Mouse (Mus musculus): ENCODE results near the gene Sidt2. TPM values are rescaled to one million over a fixed set of nuclear protein-coding genes. Genes with fewer than 3 reads are reported as not detected.
A peak's percentile ranks its signal among the peaks of the same experiment; 100 is the strongest.

Sidt2 gene
- polyA plus RNA-seq, 1 experiment: 9.5 TPM

DNA sequence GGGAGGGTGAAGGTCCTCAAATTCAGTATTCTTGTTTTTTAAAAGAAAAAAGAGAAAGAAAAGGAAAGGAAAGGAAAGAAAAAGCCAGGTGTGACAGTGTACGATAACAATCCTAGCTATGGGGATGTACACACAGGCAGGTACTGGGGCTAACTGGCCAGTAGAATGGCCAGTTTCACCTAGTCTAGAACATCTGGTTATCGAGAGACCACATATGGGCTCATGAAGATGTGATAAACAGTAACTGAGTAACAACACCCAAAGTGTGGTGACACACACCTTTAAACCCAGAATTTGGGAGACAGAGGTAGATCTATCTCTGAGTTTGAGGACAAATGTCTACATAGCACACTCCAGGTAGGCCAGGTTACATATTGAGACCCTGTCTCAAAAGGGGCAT lies 24.7 kb upstream of the Sidt2 start:
- no peak overlapping the region for H3K4me3 ChIP-seq (replicated peaks)
- TF ChIP-seq GATA1 (IDR thresholded peaks at IDR 0.05; ENCODE audit: borderline replicate concordance, low read length): no peak
- no peak for TF ChIP-seq FLI1 (IDR thresholded peaks at IDR 0.05; ENCODE audit: low read length)
- H3K36me3 ChIP-seq (replicated peaks; ENCODE audit: low read length): peaks cover 64% of the 10 kb centered on the region
- H3K4me1 ChIP-seq: peaks cover 64% of the 10 kb centered on the region
- no peaks in the 10 kb centered on the region for H3K9me3 ChIP-seq
- H3K27me3 ChIP-seq (replicated peaks): no peaks in the 10 kb centered on the region

- no peak overlapping the region for H3K4me3 ChIP-seq (replicated peaks)
- H3K36me3 ChIP-seq (replicated peaks; ENCODE audit: low read length): peaks cover 84% of the 10 kb centered on the region
- TF ChIP-seq FLI1 (IDR thresholded peaks at IDR 0.05; ENCODE audit: low read length) (no peak), GATA1 (IDR thresholded peaks at IDR 0.05; ENCODE audit: borderline replicate concordance, low read length) (no peak)
- H3K4me1 ChIP-seq: peaks cover 44% of the 10 kb centered on the region
- no peaks in the 10 kb centered on the region for H3K27me3 ChIP-seq (replicated peaks)
- no peaks in the 10 kb centered on the region for H3K9me3 ChIP-seq
Observed at GRCm38 (mm10) chr9:45976884-45977283, 21.8 kb upstream of the Sidt2 start.

DNA sequence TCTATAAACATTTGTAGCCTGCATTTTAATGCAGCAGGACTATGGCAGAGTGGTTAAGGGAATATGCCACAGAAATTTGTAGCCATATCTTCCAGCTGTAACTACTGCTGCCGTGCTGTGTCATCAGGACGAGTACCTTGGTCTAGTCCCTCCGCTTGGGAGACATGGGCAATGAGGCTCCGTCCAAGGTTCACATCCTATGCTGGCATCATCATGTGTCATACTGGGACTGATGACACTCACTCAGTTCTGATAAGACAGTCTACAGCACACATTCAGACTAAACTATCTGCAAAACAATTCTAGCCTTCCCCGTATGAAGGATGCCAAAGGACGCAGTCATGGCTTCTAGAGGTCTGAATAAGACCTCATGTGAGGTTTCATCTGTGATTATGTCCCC lies 8.5 kb upstream of the Sidt2 start:
- H3K9me3 ChIP-seq: no peaks in the 10 kb centered on the region
- peaks cover 92% of the 10 kb centered on the region for H3K36me3 ChIP-seq (replicated peaks; ENCODE audit: low read length)
- TF ChIP-seq GATA1 (IDR thresholded peaks at IDR 0.05; ENCODE audit: borderline replicate concordance, low read length) (no peak), FLI1 (IDR thresholded peaks at IDR 0.05; ENCODE audit: low read length) (no peak)
- H3K4me3 ChIP-seq (replicated peaks): no peak overlapping the region
- no peaks in the 10 kb centered on the region for H3K27me3 ChIP-seq (replicated peaks)
- H3K4me1 ChIP-seq: peaks cover 20% of the 10 kb centered on the region

GRCm38 (mm10) chr9:45961855-45962254 lies 6.8 kb upstream of the Sidt2 start:
- H3K9me3 ChIP-seq: no peaks in the 10 kb centered on the region
- H3K4me3 ChIP-seq (replicated peaks): no peak overlapping the region
- TF ChIP-seq GATA1 (IDR thresholded peaks at IDR 0.05; ENCODE audit: borderline replicate concordance, low read length) (no peak), FLI1 (IDR thresholded peaks at IDR 0.05; ENCODE audit: low read length) (no peak)
- H3K36me3 ChIP-seq (replicated peaks; ENCODE audit: low read length): peaks cover 76% of the 10 kb centered on the region
- H3K4me1 ChIP-seq: peaks cover 20% of the 10 kb centered on the region
- H3K27me3 ChIP-seq (replicated peaks): no peaks in the 10 kb centered on the region

- no peaks in the 10 kb centered on the region for H3K9me3 ChIP-seq
- peaks cover 54% of the 10 kb centered on the region for H3K36me3 ChIP-seq (replicated peaks; ENCODE audit: low read length)
- TF ChIP-seq GATA1 (IDR thresholded peaks at IDR 0.05; ENCODE audit: borderline replicate concordance, low read length) (no peak), FLI1 (IDR thresholded peaks at IDR 0.05; ENCODE audit: low read length) (no peak)
- no peak overlapping the region for H3K4me3 ChIP-seq (replicated peaks)
- H3K4me1 ChIP-seq: peaks cover 35% of the 10 kb centered on the region
- H3K27me3 ChIP-seq (replicated peaks): no peaks in the 10 kb centered on the region
Observed at GRCm38 (mm10) chr9:45959661-45960060, 4.6 kb upstream of the Sidt2 start.

DNA sequence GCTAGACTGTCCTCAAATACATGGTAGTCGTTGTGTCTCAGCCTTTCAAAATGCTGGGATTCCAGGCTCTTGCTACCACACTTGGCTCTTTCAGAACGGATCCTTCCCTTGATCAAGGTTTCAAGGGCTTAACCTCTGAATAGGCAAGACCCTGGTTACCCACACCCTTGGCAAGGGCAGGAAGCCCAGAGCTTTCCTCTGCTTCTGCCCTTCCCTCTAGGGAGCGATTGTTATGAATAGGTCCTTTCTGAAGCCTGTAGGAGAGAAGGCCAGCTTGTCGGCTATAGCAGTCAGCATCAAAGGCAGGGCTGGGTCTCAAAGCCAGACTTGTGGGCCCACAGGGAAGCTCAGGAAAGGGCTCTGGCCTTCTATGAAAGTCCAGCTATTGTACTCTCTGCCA lies 3.8 kb upstream of the Sidt2 start:
- no peak for TF ChIP-seq FLI1 (IDR thresholded peaks at IDR 0.05; ENCODE audit: low read length)
- TF ChIP-seq GATA1 (IDR thresholded peaks at IDR 0.05; ENCODE audit: borderline replicate concordance, low read length): no peak
- Histone ChIP-seq H3K27me3 (replicated peaks) (no peaks in the 10 kb centered on the region), H3K4me1 (peaks cover 41% of the 10 kb centered on the region), H3K4me3 (replicated peaks) (no peak overlapping the region), H3K9me3 (no peaks in the 10 kb centered on the region), H3K36me3 (replicated peaks; ENCODE audit: low read length) (peaks cover 46% of the 10 kb centered on the region)

DNA sequence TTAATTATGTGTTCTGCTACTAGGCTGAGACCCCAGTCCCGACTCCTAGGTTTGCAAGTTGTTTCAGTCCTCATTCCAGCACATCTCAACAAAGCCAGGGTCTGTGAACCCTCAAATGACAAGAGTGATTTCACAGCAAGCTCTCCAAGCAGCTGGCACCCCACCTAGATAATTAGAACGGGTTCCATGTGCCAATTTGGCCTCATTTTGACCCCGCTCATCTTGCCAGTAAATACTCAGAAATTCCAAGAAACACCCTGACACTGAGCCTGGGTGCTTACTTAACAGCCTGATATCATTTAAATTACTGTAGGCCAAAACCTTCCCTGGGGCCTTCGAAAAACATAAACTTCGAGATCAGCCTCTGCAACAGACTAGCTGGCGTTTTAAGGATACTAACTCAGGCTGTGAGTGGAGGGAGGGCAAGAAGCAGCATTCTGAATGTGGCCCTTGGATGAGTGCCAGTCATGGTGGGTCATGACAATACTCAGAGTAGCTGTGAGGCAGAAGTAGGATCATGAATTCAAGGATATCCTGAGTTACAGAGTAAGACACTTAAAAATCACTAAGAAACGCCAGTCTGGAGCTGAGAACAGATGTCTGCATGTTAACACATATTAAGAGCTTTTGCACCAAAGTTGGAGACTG lies 3.1 kb upstream of the Sidt2 start:
- H3K4me1 ChIP-seq: peaks cover 44% of the 10 kb centered on the region
- no peaks in the 10 kb centered on the region for H3K27me3 ChIP-seq (replicated peaks)
- no peaks in the 10 kb centered on the region for H3K9me3 ChIP-seq
- no peak for TF ChIP-seq FLI1 (IDR thresholded peaks at IDR 0.05; ENCODE audit: low read length)
- no peak for TF ChIP-seq GATA1 (IDR thresholded peaks at IDR 0.05; ENCODE audit: borderline replicate concordance, low read length)
- no peak overlapping the region for H3K4me3 ChIP-seq (replicated peaks)
- peaks cover 44% of the 10 kb centered on the region for H3K36me3 ChIP-seq (replicated peaks; ENCODE audit: low read length)

GRCm38 (mm10) chr9:45954294-45955106 lies 558 bp downstream of the Sidt2 start:
- Histone ChIP-seq H3K4me1 (peaks cover 32% of the 10 kb centered on the region), H3K9me3 (no peaks in the 10 kb centered on the region), H3K27me3 (replicated peaks) (no peaks in the 10 kb centered on the region), H3K36me3 (replicated peaks; ENCODE audit: low read length) (peaks cover 45% of the 10 kb centered on the region), H3K4me3 (replicated peaks) (peak overlapping the region; percentile 99)
- TF ChIP-seq FLI1 (IDR thresholded peaks at IDR 0.05; ENCODE audit: low read length) (no peak), GATA1 (IDR thresholded peaks at IDR 0.05; ENCODE audit: borderline replicate concordance, low read length) (no peak)

DNA sequence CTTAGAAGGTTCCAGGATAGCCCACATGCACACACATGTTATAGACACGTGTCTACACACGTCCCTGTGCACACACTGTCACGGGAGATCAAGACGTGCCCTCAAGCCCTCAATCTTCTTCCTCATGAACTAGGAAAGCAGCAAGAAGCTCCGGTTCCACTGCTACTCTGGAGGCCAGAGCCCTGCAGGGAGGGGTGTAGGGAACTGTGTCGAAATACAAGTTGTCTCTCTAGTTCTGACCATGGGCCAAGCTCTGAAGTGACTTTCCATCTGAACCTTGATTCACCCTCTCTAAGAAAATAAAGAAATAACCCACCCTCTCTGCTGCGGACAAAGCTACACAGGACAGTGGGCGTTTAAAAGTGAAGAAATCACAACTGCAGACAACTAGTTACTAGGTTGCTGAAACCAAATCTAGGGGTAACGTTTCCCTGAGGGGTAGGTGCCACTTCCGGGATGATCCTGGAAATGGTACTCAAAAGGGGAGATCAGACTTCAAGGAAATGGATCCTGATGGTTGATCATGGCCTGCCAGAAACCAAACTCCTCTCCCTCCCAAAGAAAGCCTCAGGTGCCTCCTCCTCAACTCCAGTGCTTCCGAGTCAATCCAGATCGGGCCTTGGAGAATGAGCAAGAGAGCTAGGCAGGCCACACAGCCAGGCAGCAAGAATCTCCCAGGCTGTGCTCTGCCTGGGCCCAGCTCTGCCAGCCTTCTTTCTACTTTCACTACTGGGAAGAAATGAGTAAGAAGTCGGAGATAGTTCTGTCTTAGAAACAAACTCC lies 1.4 kb downstream of the Sidt2 start:
- Histone ChIP-seq H3K4me3 (replicated peaks) (peak overlapping the region; percentile 99), H3K36me3 (replicated peaks; ENCODE audit: low read length) (peaks cover 47% of the 10 kb centered on the region), H3K4me1 (peaks cover 32% of the 10 kb centered on the region), H3K9me3 (no peaks in the 10 kb centered on the region), H3K27me3 (replicated peaks) (no peaks in the 10 kb centered on the region)
- TF ChIP-seq GATA1 (IDR thresholded peaks at IDR 0.05; ENCODE audit: borderline replicate concordance, low read length) (no peak), FLI1 (IDR thresholded peaks at IDR 0.05; ENCODE audit: low read length) (no peak)

Data from megakaryocyte, embryonic 14.5 days (primary cell).